Mouse (Mus musculus) bone marrow, adult 2 months (tissue): Measurements from ENCODE around the gene Tbcc.
A peak's percentile ranks its signal among the peaks of the same experiment; 100 is the strongest.

ENCODE experiments used
- CTCF ChIP-seq: fragments of 200-500 bp; IDR thresholded peaks from 2 replicates; pipeline ENCODE4 v1.5.1; 2011; ENCODE audit warnings: low read length, control low read depth; ENCODE audit not compliant: control insufficient read depth, insufficient read depth
- POLR2A ChIP-seq: fragments of 200-500 bp; IDR thresholded peaks from 2 replicates; pipeline ENCODE4 v1.6.1; 2011; ENCODE audit warnings: low read depth, mild to moderate bottlenecking, control low read depth, low read length, borderline replicate concordance; ENCODE audit not compliant: control insufficient read depth

DNA sequence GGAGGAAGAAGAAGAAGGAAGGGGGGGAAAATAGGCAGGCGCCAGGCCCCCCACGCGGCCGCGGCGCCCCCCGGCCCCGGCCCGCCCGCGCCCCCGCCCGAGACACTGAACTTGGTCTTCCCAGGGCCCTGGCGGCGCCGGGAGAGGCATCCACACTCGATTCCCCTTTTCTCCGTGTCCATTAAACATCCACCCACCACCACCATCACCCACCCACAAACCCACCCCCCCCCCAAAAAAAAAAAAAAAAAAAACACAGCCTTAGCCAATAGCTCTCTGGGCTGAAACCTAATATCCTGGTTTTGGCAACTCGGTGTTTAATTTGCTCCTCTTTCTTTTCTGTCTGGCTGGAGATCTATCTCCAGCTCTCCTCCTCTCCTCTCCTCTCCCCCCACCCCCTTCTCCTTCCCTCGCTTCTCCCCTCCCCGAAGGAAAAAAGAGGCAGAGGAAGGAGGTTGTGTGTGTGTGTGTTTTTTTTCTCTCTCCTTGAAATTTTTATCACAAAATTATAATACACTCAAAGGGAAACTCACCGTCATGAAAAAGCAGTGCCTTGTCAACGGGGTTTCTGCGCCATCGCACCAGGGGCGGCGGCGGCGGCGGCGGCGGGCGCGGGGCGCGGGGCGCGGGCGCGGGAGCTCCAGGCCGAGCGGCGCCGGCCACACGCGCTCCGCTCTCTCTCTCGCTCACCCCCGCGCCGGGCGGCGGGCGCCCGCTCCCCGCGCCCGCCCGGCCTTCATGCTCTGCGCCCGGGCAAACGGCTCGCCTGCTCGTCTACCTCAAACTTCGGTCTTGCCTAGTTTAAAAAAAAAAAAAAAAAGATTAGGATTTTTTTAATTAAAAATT, 32.4 kb upstream of the Tbcc start, which contains the start of gene Bicral:
- TF ChIP-seq POLR2A (peak; percentile 8; the same call in 1 of the 2 replicates), CTCF (no peak)
